Mouse (Mus musculus) thymus, postnatal 36 days (tissue): ENCODE measurements around the gene Rapgef2.
A peak's percentile ranks its signal among the peaks of the same experiment; 100 is the strongest.
"Not testable (repeated sequence)": the region's sequence is repeated elsewhere in the genome, so short reads cannot be mapped to it uniquely, and the experiment has no call there.

Experiments
- DNase-seq, 2 experiments: peaks; one replicate each; pipeline ENCODE4 v3.0.0; 2022; ENCODE audit warnings: mixed read lengths in 2 of 2

The Rapgef2 gene

DNA sequence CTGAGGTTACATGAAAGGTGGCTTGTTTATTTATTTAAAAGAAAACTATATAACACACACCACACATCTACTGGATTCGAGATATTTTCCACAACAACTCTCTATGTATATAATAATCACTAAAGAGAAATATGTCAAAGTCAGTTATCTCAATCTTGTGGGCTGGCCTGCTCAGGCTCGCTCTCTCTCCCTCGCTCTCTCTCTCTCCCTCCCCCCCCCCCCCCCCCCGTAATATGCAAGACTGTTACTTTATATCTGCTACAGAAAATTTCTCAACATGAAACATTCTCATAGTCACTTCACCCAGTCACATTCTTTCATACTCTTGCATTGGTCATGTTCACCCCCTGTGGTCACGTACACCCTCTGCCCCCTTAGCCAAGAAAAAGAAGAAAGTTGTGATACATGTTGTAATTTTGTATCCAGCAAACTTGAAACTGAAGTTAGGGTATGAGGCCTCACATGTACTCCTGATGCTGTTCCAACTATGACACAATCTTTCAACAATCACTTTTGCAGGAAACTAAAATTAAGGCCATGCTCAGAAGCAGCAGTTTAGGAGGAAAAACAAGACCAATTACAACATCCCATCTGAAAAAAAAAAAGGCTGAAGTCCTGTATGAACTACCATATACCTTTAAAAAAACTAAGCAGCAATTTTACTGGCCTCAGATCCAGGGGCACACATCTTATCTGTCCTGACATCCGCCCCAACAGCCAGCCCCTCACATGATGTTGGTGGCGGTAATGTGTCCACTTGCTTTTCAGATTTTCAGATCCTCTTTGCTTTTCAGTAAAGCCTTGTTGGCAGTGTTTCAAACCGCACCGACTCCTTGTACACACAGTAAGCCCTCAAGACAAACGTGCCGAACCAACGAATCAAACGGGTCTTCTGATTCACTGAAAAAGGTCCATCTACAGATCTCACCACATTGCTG, 52.6 kb downstream of the Rapgef2 start:
- no peak for DNase-seq

DNA sequence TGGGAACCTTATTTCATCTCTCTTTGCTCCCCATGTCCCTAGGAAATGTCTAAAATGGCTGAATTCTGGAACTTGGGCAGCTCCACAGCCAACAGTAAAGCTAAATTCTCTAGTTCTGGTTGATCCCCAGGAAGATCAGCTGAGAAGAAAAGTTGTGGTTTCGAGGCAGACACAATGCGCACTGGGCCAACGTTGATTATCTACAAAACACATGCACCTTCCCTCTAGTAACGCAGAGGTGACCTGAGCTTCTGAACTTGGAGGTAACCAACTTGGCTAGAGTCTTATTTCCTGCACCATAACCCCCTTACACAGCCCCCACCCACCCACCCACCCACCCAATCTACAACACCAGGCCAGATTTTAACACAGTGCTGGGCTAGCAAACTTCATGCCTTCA, 55.6 kb downstream of the Rapgef2 start:
- DNase-seq = no peak

GRCm38 (mm10) chr3:79229546-79229945, 56.8 kb downstream of the Rapgef2 start:
- DNase-seq = no peak

- DNase-seq = no peak
Measured at GRCm38 (mm10) chr3:79228304-79228703, 58.0 kb downstream of the Rapgef2 start.

DNA sequence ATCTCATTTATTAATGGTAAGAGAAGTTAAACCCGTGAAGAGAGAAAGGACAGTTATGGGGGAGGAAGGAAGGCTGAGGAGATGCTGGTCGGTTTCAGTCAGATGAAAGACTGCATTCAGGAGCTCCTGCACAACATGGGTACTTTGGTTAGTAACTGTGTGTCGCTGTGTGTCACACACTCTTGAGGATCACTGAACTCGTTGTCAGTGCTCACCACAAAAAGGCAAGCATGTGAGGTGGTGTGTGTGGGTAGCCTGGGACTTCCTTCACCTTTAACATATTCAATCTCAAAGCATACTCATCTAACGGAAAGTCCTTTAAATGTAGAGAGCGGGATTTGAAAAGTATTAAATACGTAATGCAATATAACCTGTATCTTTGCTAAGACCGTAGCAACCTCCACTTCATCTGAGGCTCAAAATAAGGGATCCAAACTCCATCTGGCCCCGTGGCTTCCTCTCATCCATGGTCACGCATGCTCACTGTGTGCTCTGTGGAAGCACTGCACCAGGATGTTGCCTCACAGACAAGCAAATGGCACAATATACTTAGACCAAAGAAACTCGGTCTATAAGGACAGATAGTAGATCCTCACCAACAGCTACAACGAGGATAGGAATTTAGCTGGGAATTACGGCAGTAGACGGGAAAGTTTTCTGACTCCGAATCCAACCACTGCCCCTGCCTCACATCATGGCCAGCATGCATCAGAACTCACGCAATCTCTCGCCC, 58.8 kb downstream of the Rapgef2 start:
- peak; percentile 38 to 53 for DNase-seq

GRCm38 (mm10) chr3:79226807-79227206, 59.5 kb downstream of the Rapgef2 start:
- not testable (repeated sequence) for DNase-seq

GRCm38 (mm10) chr3:79225888-79226287, 60.4 kb downstream of the Rapgef2 start:
- DNase-seq = no peak

GRCm38 (mm10) chr3:79224352-79224751, 62.0 kb downstream of the Rapgef2 start:
- no peak for DNase-seq

DNA sequence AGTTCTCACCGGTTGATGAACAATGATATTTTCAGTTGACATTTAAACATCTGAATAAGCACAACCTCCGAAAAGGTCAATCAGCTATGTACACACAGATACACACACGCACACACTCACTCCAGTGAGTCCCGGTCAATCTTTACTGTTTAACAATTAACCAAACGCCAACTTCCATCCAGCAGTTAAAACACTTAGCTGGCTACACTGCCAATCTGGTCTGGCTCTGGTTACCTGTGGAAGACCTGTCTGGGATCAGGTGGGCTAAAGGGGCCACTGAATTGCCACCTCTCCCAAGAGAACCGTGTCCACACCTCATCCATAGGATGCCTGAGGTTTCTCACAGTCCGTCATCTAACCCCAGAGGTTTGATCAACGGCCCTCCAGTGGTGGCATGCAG, 63.0 kb downstream of the Rapgef2 start:
- no peak for DNase-seq

- DNase-seq = no peak
Measured at GRCm38 (mm10) chr3:79222192-79222960, 63.9 kb downstream of the Rapgef2 start.

- peak; percentile 49 to 51 for DNase-seq
Measured at GRCm38 (mm10) chr3:79221296-79222191, 64.8 kb downstream of the Rapgef2 start.

- DNase-seq = no peak
Measured at GRCm38 (mm10) chr3:79219144-79219930, 67.0 kb downstream of the Rapgef2 start.

GRCm38 (mm10) chr3:79218566-79219051, 67.7 kb downstream of the Rapgef2 start:
- no peak for DNase-seq

GRCm38 (mm10) chr3:79210243-79210642, 76.1 kb downstream of the Rapgef2 start:
- DNase-seq = no peak

DNA sequence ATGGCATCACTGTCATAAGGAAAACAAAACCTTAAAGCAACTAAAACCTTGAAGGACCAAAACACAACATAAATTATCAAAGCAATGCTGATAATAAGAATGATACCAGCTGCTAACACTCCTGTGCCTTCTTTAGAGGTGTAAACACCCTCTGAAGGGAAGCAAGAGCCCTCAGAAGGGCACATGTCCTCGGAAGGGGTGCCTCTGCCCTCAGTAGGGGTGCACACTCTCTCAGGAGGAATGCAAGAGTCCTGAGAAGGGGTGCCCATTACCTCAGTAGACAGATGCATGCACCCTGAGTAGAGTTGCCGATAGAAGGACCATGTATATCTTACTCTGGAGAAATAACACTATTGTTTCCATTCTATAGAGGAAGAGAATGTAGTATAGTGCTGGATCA, 79.1 kb downstream of the Rapgef2 start:
- DNase-seq = no peak

- DNase-seq = no peak
Measured at GRCm38 (mm10) chr3:79206524-79206923, 79.8 kb downstream of the Rapgef2 start.

- DNase-seq = no peak
Measured at GRCm38 (mm10) chr3:79205981-79206380, 80.3 kb downstream of the Rapgef2 start.

- DNase-seq = no peak
Measured at GRCm38 (mm10) chr3:79205112-79205511, 81.2 kb downstream of the Rapgef2 start.

GRCm38 (mm10) chr3:79204261-79204660, 82.1 kb downstream of the Rapgef2 start:
- DNase-seq = no peak

DNA sequence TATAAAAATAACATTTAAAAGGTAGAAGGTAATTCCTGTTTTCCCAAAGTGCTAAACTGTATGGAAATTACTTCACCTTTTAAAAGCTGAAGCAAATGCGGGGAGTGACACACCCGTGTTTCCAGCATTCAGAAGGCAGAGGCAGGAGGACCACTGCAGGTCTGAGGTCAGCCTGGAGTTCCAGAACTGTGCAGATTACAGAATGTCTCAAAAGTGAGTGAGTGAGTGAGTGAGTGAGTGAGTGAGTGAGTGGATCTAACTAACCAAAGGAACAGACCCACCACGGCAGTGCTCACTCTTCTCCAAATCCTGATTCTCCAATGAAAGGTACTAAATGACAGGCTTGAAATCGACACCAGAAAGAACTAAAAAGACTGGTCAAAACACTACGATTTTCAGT, 82.5 kb downstream of the Rapgef2 start:
- DNase-seq = no peak

- peak; percentile 26 to 32 for DNase-seq
Measured at GRCm38 (mm10) chr3:79203178-79203577, 83.1 kb downstream of the Rapgef2 start.
